Mouse (Mus musculus): ENCODE results near the gene Akap13. TPM values are rescaled to one million over a fixed set of nuclear protein-coding genes. Genes with fewer than 3 reads are reported as not detected.
"Not testable (repeated sequence)": the region's sequence is repeated elsewhere in the genome, so short reads cannot be mapped to it uniquely, and the experiment has no call there.

Gene Akap13
- polyA plus RNA-seq, 1 experiment from 2014 or later = 24.9 TPM

GRCm38 (mm10) chr7:75788069-75788800 lies 332.9 kb downstream of the Akap13 start:
- not testable (repeated sequence) for H3K27me3 ChIP-seq (ENCODE audit: poor library complexity, severe bottlenecking); H3K9me3 ChIP-seq; DNase-seq (ENCODE audit: extremely low spot score, low spot score); H3K36me3 ChIP-seq (replicated peaks); H3K27ac ChIP-seq; H3K4me3 ChIP-seq
- WGBS = 85% methylated on average over 5 of the region's 7 CpGs
- H3K4me1 ChIP-seq = peaks cover 10% of the 10 kb centered on the region

- H3K36me3 ChIP-seq (replicated peaks); DNase-seq (ENCODE audit: extremely low spot score, low spot score); H3K4me3 ChIP-seq; H3K27ac ChIP-seq; H3K9me3 ChIP-seq; H3K27me3 ChIP-seq (ENCODE audit: poor library complexity, severe bottlenecking): not testable (repeated sequence)
- peaks cover 11% of the 10 kb centered on the region for H3K4me1 ChIP-seq
- WGBS = 90% methylated on average over 3 of the region's 3 CpGs
Measured at GRCm38 (mm10) chr7:75788801-75789135, 333.4 kb downstream of the Akap13 start.

- 97% methylated on average over 6 of the region's 6 CpGs for WGBS
- Histone ChIP-seq H3K27ac (no peak overlapping the region), H3K4me3 (no peak overlapping the region), H3K36me3 (replicated peaks) (no peaks in the 10 kb centered on the region), H3K27me3 (ENCODE audit: poor library complexity, severe bottlenecking) (no peaks in the 10 kb centered on the region), H3K9me3 (no peaks in the 10 kb centered on the region), H3K4me1 (peaks cover 18% of the 10 kb centered on the region)
- no peak for DNase-seq (ENCODE audit: extremely low spot score, low spot score)
Measured at GRCm38 (mm10) chr7:75789746-75790145, 334.4 kb downstream of the Akap13 start.

GRCm38 (mm10) chr7:75791092-75791837 lies 335.9 kb downstream of the Akap13 start:
- not testable (repeated sequence) for H3K27ac ChIP-seq; H3K9me3 ChIP-seq; H3K36me3 ChIP-seq (replicated peaks); DNase-seq (ENCODE audit: extremely low spot score, low spot score); H3K4me3 ChIP-seq; H3K27me3 ChIP-seq (ENCODE audit: poor library complexity, severe bottlenecking)
- WGBS = 87% methylated on average over 13 of the region's 13 CpGs
- peaks cover 19% of the 10 kb centered on the region for H3K4me1 ChIP-seq

GRCm38 (mm10) chr7:75793091-75793490 lies 337.8 kb downstream of the Akap13 start:
- Histone ChIP-seq H3K27me3 (ENCODE audit: poor library complexity, severe bottlenecking) (no peaks in the 10 kb centered on the region), H3K36me3 (replicated peaks) (no peaks in the 10 kb centered on the region), H3K4me3 (no peak overlapping the region), H3K9me3 (no peaks in the 10 kb centered on the region), H3K4me1 (peaks cover 18% of the 10 kb centered on the region), H3K27ac (no peak overlapping the region)
- 53% methylated on average over 2 of the region's 2 CpGs for WGBS
- DNase-seq (ENCODE audit: extremely low spot score, low spot score) = no peak

- no peaks in the 10 kb centered on the region for H3K27me3 ChIP-seq (ENCODE audit: poor library complexity, severe bottlenecking)
- 65% methylated on average over 3 of the region's 3 CpGs for WGBS
- H3K36me3 ChIP-seq (replicated peaks) = no peaks in the 10 kb centered on the region
- no peak overlapping the region for H3K27ac ChIP-seq
- no peak for DNase-seq (ENCODE audit: extremely low spot score, low spot score)
- no peak overlapping the region for H3K4me3 ChIP-seq
- H3K9me3 ChIP-seq = no peaks in the 10 kb centered on the region
- H3K4me1 ChIP-seq = peaks cover 18% of the 10 kb centered on the region
Measured at GRCm38 (mm10) chr7:75793654-75794335, 338.5 kb downstream of the Akap13 start.

- DNase-seq (ENCODE audit: extremely low spot score, low spot score) = no peak
- H3K4me1 ChIP-seq = peaks cover 18% of the 10 kb centered on the region
- no peaks in the 10 kb centered on the region for H3K36me3 ChIP-seq (replicated peaks)
- no peaks in the 10 kb centered on the region for H3K9me3 ChIP-seq
- H3K4me3 ChIP-seq = no peak overlapping the region
- H3K27ac ChIP-seq = no peak overlapping the region
- 90% methylated on average over 8 of the region's 8 CpGs for WGBS
- no peaks in the 10 kb centered on the region for H3K27me3 ChIP-seq (ENCODE audit: poor library complexity, severe bottlenecking)
Measured at GRCm38 (mm10) chr7:75795106-75795505, 339.8 kb downstream of the Akap13 start.

GRCm38 (mm10) chr7:75796474-75796873 lies 341.1 kb downstream of the Akap13 start:
- Histone ChIP-seq H3K4me1 (peaks cover 18% of the 10 kb centered on the region), H3K27me3 (ENCODE audit: poor library complexity, severe bottlenecking) (no peaks in the 10 kb centered on the region), H3K4me3 (no peak overlapping the region), H3K9me3 (no peaks in the 10 kb centered on the region), H3K27ac (peak overlapping the region; percentile 13; the same call in 1 of the 2 replicates), H3K36me3 (replicated peaks) (no peaks in the 10 kb centered on the region)
- WGBS = 37% methylated on average over 9 of the region's 9 CpGs
- no peak for DNase-seq (ENCODE audit: extremely low spot score, low spot score)

- no peak for DNase-seq (ENCODE audit: extremely low spot score, low spot score)
- 83% methylated on average over 4 of the region's 4 CpGs for WGBS
- Histone ChIP-seq H3K4me1 (peaks cover 10% of the 10 kb centered on the region), H3K4me3 (no peak overlapping the region), H3K27me3 (ENCODE audit: poor library complexity, severe bottlenecking) (no peaks in the 10 kb centered on the region), H3K27ac (no peak overlapping the region), H3K36me3 (replicated peaks) (no peaks in the 10 kb centered on the region), H3K9me3 (no peaks in the 10 kb centered on the region)
Measured at GRCm38 (mm10) chr7:75800530-75800929, 345.2 kb downstream of the Akap13 start.

- Histone ChIP-seq H3K27ac (no peak overlapping the region), H3K4me3 (no peak overlapping the region), H3K27me3 (ENCODE audit: poor library complexity, severe bottlenecking) (no peaks in the 10 kb centered on the region), H3K36me3 (replicated peaks) (no peaks in the 10 kb centered on the region), H3K9me3 (no peaks in the 10 kb centered on the region), H3K4me1 (peaks cover 8% of the 10 kb centered on the region)
- DNase-seq (ENCODE audit: extremely low spot score, low spot score) = no peak
- WGBS = 91% methylated on average over 3 of the region's 3 CpGs
Measured at GRCm38 (mm10) chr7:75801022-75801421, 345.7 kb downstream of the Akap13 start.

GRCm38 (mm10) chr7:75801621-75802358 lies 346.5 kb downstream of the Akap13 start:
- no peak overlapping the region for H3K27ac ChIP-seq
- WGBS = 88% methylated on average over 5 of the region's 5 CpGs
- no peaks in the 10 kb centered on the region for H3K36me3 ChIP-seq (replicated peaks)
- H3K9me3 ChIP-seq = no peaks in the 10 kb centered on the region
- no peak overlapping the region for H3K4me3 ChIP-seq
- DNase-seq (ENCODE audit: extremely low spot score, low spot score) = no peak
- no peaks in the 10 kb centered on the region for H3K27me3 ChIP-seq (ENCODE audit: poor library complexity, severe bottlenecking)
- peaks cover under 1% of the 10 kb centered on the region; the same call in 1 of the 2 replicates for H3K4me1 ChIP-seq

- no peaks in the 10 kb centered on the region for H3K36me3 ChIP-seq (replicated peaks)
- no peak overlapping the region for H3K27ac ChIP-seq
- no peak overlapping the region for H3K4me3 ChIP-seq
- no peaks in the 10 kb centered on the region for H3K9me3 ChIP-seq
- DNase-seq (ENCODE audit: extremely low spot score, low spot score) = no peak
- H3K27me3 ChIP-seq (ENCODE audit: poor library complexity, severe bottlenecking) = no peaks in the 10 kb centered on the region
- H3K4me1 ChIP-seq = no peaks in the 10 kb centered on the region; the same call in 1 of the 2 replicates
- 86% methylated on average over 3 of the region's 3 CpGs for WGBS
Measured at GRCm38 (mm10) chr7:75802887-75803286, 347.6 kb downstream of the Akap13 start.
